Mouse (Mus musculus) megakaryocyte, embryonic 14.5 days (primary cell): ENCODE measurements around the gene Cox17.

Source experiments
- FLI1 ChIP-seq: IDR thresholded peaks from 2 replicates; pipeline ENCODE4 v1.6.1; 2012; ENCODE audit warnings: low read length, inconsistent platforms, mixed read lengths
- GATA1 ChIP-seq: IDR thresholded peaks from 3 replicates; pipeline ENCODE4 v1.6.1; 2012; ENCODE audit warnings: mixed read lengths, low read length, inconsistent platforms, borderline replicate concordance

GRCm38 (mm10) chr16:38334431-38334830 lies 12.4 kb upstream of the Cox17 start:
- TF ChIP-seq GATA1 (no peak), FLI1 (no peak)
